Mouse (Mus musculus): ENCODE data around the gene Zc3h12a. TPM values are rescaled to one million over a fixed set of nuclear protein-coding genes. Genes with fewer than 3 reads are reported as not detected.

The Zc3h12a gene
- polyA plus RNA-seq, 1 experiment from 2014 or later = 1.2 TPM

- Histone ChIP-seq H3K4me1 (ENCODE audit: control insufficient read depth, insufficient read depth, low read length) (peaks cover 27% of the 10 kb centered on the region), H3K4me2 (replicated peaks; ENCODE audit: low read depth, low read length) (no peak overlapping the region), H3K9ac (replicated peaks; ENCODE audit: low read depth, low read length) (no peak overlapping the region), H3K9me3 (ENCODE audit: control insufficient read depth, low read depth, low read length) (no peaks in the 10 kb centered on the region), H3K27me3 (ENCODE audit: control insufficient read depth, insufficient read depth, low read length) (no peaks in the 10 kb centered on the region), H3K4me3 (ENCODE audit: low read depth, low read length) (no peak overlapping the region), H3K36me3 (ENCODE audit: control insufficient read depth, insufficient read depth, low read length) (peaks cover 3% of the 10 kb centered on the region; the same call in 1 of the 2 replicates), H3K27ac (ENCODE audit: low read length) (peak overlapping the region; percentile 22; the same call in 1 of the 2 replicates)
- WGBS = 73% methylated on average over 7 of the region's 7 CpGs
- no peak for ATAC-seq (ENCODE audit: insufficient number of reproducible peaks, insufficient read depth, low FRiP score, low read depth)
Observed at GRCm38 (mm10) chr4:125125361-125125921, 2.2 kb downstream of the Zc3h12a start.

- WGBS = 51% methylated on average over 7 of the region's 7 CpGs
- ATAC-seq (ENCODE audit: insufficient number of reproducible peaks, insufficient read depth, low FRiP score, low read depth) = 0 out of 2 replicates have a peak, but pooled peaks have one; percentile 12
- Histone ChIP-seq H3K9ac (replicated peaks; ENCODE audit: low read depth, low read length) (no peak overlapping the region), H3K27ac (ENCODE audit: low read length) (peak overlapping the region; percentile 48; the same call in 1 of the 2 replicates), H3K9me3 (ENCODE audit: control insufficient read depth, low read depth, low read length) (no peaks in the 10 kb centered on the region), H3K4me2 (replicated peaks; ENCODE audit: low read depth, low read length) (no peak overlapping the region), H3K4me1 (ENCODE audit: control insufficient read depth, insufficient read depth, low read length) (peaks cover 27% of the 10 kb centered on the region), H3K36me3 (ENCODE audit: control insufficient read depth, insufficient read depth, low read length) (peaks cover 3% of the 10 kb centered on the region; the same call in 1 of the 2 replicates), H3K4me3 (ENCODE audit: low read depth, low read length) (no peak overlapping the region), H3K27me3 (ENCODE audit: control insufficient read depth, insufficient read depth, low read length) (no peaks in the 10 kb centered on the region)
Observed at GRCm38 (mm10) chr4:125124424-125125209, 3.0 kb downstream of the Zc3h12a start.

GRCm38 (mm10) chr4:125123279-125123671, 4.4 kb downstream of the Zc3h12a start:
- Histone ChIP-seq H3K27me3 (ENCODE audit: control insufficient read depth, insufficient read depth, low read length) (no peaks in the 10 kb centered on the region), H3K4me3 (ENCODE audit: low read depth, low read length) (no peak overlapping the region), H3K9me3 (ENCODE audit: control insufficient read depth, low read depth, low read length) (no peaks in the 10 kb centered on the region), H3K4me1 (ENCODE audit: control insufficient read depth, insufficient read depth, low read length) (peaks cover 27% of the 10 kb centered on the region), H3K27ac (ENCODE audit: low read length) (peak overlapping the region; percentile 48; the same call in 1 of the 2 replicates), H3K36me3 (ENCODE audit: control insufficient read depth, insufficient read depth, low read length) (peaks cover 3% of the 10 kb centered on the region; the same call in 1 of the 2 replicates), H3K9ac (replicated peaks; ENCODE audit: low read depth, low read length) (no peak overlapping the region), H3K4me2 (replicated peaks; ENCODE audit: low read depth, low read length) (no peak overlapping the region)
- WGBS = 74% methylated on average over 7 of the region's 7 CpGs
- ATAC-seq (ENCODE audit: insufficient number of reproducible peaks, insufficient read depth, low FRiP score, low read depth) = no peak

DNA sequence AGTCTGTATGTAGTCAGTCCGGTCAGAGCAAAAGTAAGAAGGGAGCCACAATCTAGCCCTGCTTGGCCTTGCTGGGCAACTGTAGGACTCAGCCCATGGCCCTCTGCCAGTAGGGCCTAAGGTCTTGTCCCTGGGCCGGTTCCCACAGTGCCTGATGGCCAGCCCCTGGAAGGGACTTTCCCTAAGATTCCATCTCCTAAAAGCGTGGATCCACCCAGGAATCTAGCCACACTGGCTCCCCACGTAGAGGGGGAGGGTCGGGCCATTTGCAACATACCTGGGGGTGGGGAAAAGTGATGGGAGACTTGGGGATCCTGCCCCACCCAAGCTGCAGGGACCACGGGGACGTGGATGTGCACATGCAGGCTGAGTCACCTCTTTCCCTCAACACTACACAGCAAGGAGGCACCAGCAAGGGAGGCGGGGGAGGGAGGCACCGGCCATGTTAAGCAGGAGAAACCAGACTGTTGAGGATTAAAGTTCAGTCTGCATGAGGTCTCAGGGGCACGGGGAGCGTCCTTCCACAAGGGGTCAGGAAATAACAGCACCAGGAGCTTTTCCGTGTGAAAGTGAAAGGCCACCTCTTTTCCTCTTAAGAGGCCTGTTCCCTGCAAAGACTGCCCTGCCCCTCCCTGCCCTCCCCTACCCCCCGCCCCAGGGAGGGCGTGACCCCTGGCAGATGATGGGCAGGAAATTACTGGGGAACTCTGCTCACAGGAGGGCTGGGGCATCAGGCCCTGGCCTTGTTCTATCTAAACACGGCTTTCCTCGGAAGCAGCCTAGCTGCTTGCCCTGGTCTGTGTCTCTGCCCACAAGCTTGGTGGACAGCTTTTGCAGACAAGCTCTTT, 5.0 kb downstream of the Zc3h12a start:
- 19% methylated on average over 16 of the region's 16 CpGs for WGBS
- Histone ChIP-seq H3K4me1 (ENCODE audit: control insufficient read depth, insufficient read depth, low read length) (peaks cover 27% of the 10 kb centered on the region), H3K4me3 (ENCODE audit: low read depth, low read length) (no peak overlapping the region), H3K36me3 (ENCODE audit: control insufficient read depth, insufficient read depth, low read length) (peaks cover 3% of the 10 kb centered on the region; the same call in 1 of the 2 replicates), H3K9me3 (ENCODE audit: control insufficient read depth, low read depth, low read length) (no peaks in the 10 kb centered on the region), H3K27ac (ENCODE audit: low read length) (peak overlapping the region; percentile 48; the same call in 1 of the 2 replicates), H3K27me3 (ENCODE audit: control insufficient read depth, insufficient read depth, low read length) (no peaks in the 10 kb centered on the region), H3K4me2 (replicated peaks; ENCODE audit: low read depth, low read length) (no peak overlapping the region), H3K9ac (replicated peaks; ENCODE audit: low read depth, low read length) (no peak overlapping the region)
- ATAC-seq (ENCODE audit: insufficient number of reproducible peaks, insufficient read depth, low FRiP score, low read depth) = no peak

GRCm38 (mm10) chr4:125119721-125120120, 7.9 kb downstream of the Zc3h12a start:
- 94% methylated on average over 11 of the region's 11 CpGs for WGBS
- Histone ChIP-seq H3K4me2 (replicated peaks; ENCODE audit: low read depth, low read length) (no peak overlapping the region), H3K36me3 (ENCODE audit: control insufficient read depth, insufficient read depth, low read length) (peaks cover 3% of the 10 kb centered on the region; the same call in 1 of the 2 replicates), H3K27me3 (ENCODE audit: control insufficient read depth, insufficient read depth, low read length) (no peaks in the 10 kb centered on the region), H3K4me1 (ENCODE audit: control insufficient read depth, insufficient read depth, low read length) (peaks cover 30% of the 10 kb centered on the region), H3K27ac (ENCODE audit: low read length) (no peak overlapping the region), H3K9ac (replicated peaks; ENCODE audit: low read depth, low read length) (no peak overlapping the region), H3K4me3 (ENCODE audit: low read depth, low read length) (no peak overlapping the region), H3K9me3 (ENCODE audit: control insufficient read depth, low read depth, low read length) (no peaks in the 10 kb centered on the region)
- no peak for ATAC-seq (ENCODE audit: insufficient number of reproducible peaks, insufficient read depth, low FRiP score, low read depth)

DNA sequence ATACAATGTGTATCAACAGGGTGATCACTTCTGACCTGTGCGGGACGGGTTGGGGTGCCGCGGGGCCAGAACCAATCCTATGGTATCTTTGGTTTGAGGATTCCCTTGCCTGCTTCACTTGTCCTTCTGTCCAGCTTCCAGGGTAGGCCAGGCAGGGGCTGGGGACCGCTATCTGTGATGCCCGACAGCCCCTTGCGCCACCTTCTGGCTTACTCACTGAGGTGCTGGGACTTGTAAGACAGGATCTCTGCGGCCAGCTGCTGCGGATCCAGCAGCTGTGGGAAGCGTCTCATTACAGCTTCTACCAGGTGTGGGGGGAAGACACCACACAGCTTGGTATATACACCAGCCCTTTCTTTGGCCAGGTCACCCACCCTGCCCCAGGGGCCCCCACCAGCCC, 8.6 kb downstream of the Zc3h12a start:
- H3K27ac ChIP-seq (ENCODE audit: low read length) = no peak overlapping the region
- H3K9ac ChIP-seq (replicated peaks; ENCODE audit: low read depth, low read length) = no peak overlapping the region
- H3K4me1 ChIP-seq (ENCODE audit: control insufficient read depth, insufficient read depth, low read length) = peaks cover 29% of the 10 kb centered on the region
- H3K4me3 ChIP-seq (ENCODE audit: low read depth, low read length) = no peak overlapping the region
- ATAC-seq (ENCODE audit: insufficient number of reproducible peaks, insufficient read depth, low FRiP score, low read depth) = no peak
- no peaks in the 10 kb centered on the region for H3K9me3 ChIP-seq (ENCODE audit: control insufficient read depth, low read depth, low read length)
- peaks cover 3% of the 10 kb centered on the region; the same call in 1 of the 2 replicates for H3K36me3 ChIP-seq (ENCODE audit: control insufficient read depth, insufficient read depth, low read length)
- no peaks in the 10 kb centered on the region for H3K27me3 ChIP-seq (ENCODE audit: control insufficient read depth, insufficient read depth, low read length)
- 38% methylated on average over 10 of the region's 10 CpGs for WGBS
- H3K4me2 ChIP-seq (replicated peaks; ENCODE audit: low read depth, low read length) = no peak overlapping the region

DNA sequence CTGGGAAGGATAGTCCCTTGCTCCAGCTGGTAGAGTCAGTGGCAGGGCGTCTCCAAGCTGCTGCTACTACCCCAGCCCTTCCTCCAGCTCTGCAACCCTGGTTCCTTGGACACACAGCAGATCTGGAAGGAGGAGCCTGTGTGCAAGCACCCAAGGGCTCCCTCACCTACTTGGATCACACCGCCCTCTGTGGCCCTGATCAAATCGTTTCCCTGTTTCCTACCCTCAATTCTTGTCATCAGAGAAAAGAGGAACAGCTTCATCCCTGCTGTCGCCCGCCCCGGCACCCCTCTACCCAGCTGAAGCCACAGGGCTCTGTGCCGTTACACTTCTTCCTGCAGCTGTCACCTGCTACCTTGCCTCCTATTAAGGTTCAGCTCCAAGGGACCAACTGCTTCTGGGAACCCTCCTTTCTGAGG, 9.7 kb downstream of the Zc3h12a start:
- ATAC-seq (ENCODE audit: insufficient number of reproducible peaks, insufficient read depth, low FRiP score, low read depth) = no peak
- Histone ChIP-seq H3K9me3 (ENCODE audit: control insufficient read depth, low read depth, low read length) (no peaks in the 10 kb centered on the region), H3K4me1 (ENCODE audit: control insufficient read depth, insufficient read depth, low read length) (peaks cover 22% of the 10 kb centered on the region), H3K4me3 (ENCODE audit: low read depth, low read length) (no peak overlapping the region), H3K36me3 (ENCODE audit: control insufficient read depth, insufficient read depth, low read length) (peaks cover 3% of the 10 kb centered on the region; the same call in 1 of the 2 replicates), H3K4me2 (replicated peaks; ENCODE audit: low read depth, low read length) (no peak overlapping the region), H3K9ac (replicated peaks; ENCODE audit: low read depth, low read length) (no peak overlapping the region), H3K27ac (ENCODE audit: low read length) (no peak overlapping the region), H3K27me3 (ENCODE audit: control insufficient read depth, insufficient read depth, low read length) (no peaks in the 10 kb centered on the region)
- WGBS = 79% methylated on average over 7 of the region's 7 CpGs

DNA sequence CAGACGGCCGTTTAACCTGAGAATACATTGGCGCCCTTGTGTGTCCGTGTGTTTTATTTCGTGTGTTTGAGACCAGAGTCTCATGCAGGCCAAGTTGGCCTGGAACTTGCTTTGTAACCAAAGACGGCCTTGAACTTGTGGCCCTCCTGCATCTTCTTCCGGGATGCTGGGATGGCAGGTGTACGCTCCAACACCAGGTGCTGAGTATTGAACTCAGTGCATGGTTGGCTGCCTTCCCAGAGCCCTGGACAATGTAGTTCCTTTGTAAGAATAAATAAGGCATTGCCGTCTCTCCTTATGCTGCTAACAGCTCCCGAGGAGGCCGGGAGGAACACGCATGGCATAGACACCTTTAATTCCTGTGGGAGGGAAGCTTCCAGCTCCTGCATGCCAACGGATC, 10.7 kb downstream of the Zc3h12a start:
- H3K27me3 ChIP-seq (ENCODE audit: control insufficient read depth, insufficient read depth, low read length) = no peaks in the 10 kb centered on the region
- WGBS = 59% methylated on average over 13 of the region's 13 CpGs
- H3K4me1 ChIP-seq (ENCODE audit: control insufficient read depth, insufficient read depth, low read length) = peaks cover 13% of the 10 kb centered on the region; the same call in 1 of the 2 replicates
- no peak for ATAC-seq (ENCODE audit: insufficient number of reproducible peaks, insufficient read depth, low FRiP score, low read depth)
- no peak overlapping the region for H3K4me2 ChIP-seq (replicated peaks; ENCODE audit: low read depth, low read length)
- no peaks in the 10 kb centered on the region for H3K9me3 ChIP-seq (ENCODE audit: control insufficient read depth, low read depth, low read length)
- no peak overlapping the region for H3K9ac ChIP-seq (replicated peaks; ENCODE audit: low read depth, low read length)
- H3K27ac ChIP-seq (ENCODE audit: low read length) = no peak overlapping the region
- peaks cover 3% of the 10 kb centered on the region; the same call in 1 of the 2 replicates for H3K36me3 ChIP-seq (ENCODE audit: control insufficient read depth, insufficient read depth, low read length)
- H3K4me3 ChIP-seq (ENCODE audit: low read depth, low read length) = no peak overlapping the region
